Mouse (Mus musculus): ENCODE data around the gene Tbxas1. TPM values are rescaled to one million over a fixed set of nuclear protein-coding genes. Genes with fewer than 3 reads are reported as not detected.
A peak's percentile ranks its signal among the peaks of the same experiment; 100 is the strongest.

The Tbxas1 gene
- polyA plus RNA-seq, 1 experiment from 2014 or later, result 3.4 TPM

GRCm38 (mm10) chr6:38902820-38903439 lies 27.7 kb downstream of the Tbxas1 start:
- H3K9ac ChIP-seq, result no peak overlapping the region
- no peak overlapping the region for H3K4me2 ChIP-seq
- no peaks in the 10 kb centered on the region for H3K9me3 ChIP-seq (ENCODE audit: low read depth, low read length)
- TF ChIP-seq CTCF (IDR thresholded peaks at IDR 0.05; ENCODE audit: low read depth), result no peak
- ATAC-seq (ENCODE audit: insufficient read depth) (no peak), DNase-seq (no peak)
- no peaks in the 10 kb centered on the region for H3K27me3 ChIP-seq (ENCODE audit: insufficient read depth, low read length)
- 90% methylated on average over 10 of the region's 10 CpGs for WGBS
- H3K27ac ChIP-seq (ENCODE audit: low read depth), result no peak overlapping the region
- no peaks in the 10 kb centered on the region for H3K4me1 ChIP-seq (ENCODE audit: insufficient read depth)
- no peaks in the 10 kb centered on the region for H3K36me3 ChIP-seq (ENCODE audit: insufficient read depth)
- no peak overlapping the region for H3K4me3 ChIP-seq (ENCODE audit: low read depth, low read length)

GRCm38 (mm10) chr6:38906005-38906404 lies 30.8 kb downstream of the Tbxas1 start:
- Histone ChIP-seq H3K27ac (ENCODE audit: low read depth) (no peak overlapping the region), H3K36me3 (ENCODE audit: insufficient read depth) (no peaks in the 10 kb centered on the region), H3K4me2 (no peak overlapping the region), H3K9ac (no peak overlapping the region), H3K4me1 (ENCODE audit: insufficient read depth) (no peaks in the 10 kb centered on the region), H3K9me3 (ENCODE audit: low read depth, low read length) (no peaks in the 10 kb centered on the region), H3K27me3 (ENCODE audit: insufficient read depth, low read length) (no peaks in the 10 kb centered on the region), H3K4me3 (ENCODE audit: low read depth, low read length) (no peak overlapping the region)
- WGBS, result 80% methylated on average over 6 of the region's 6 CpGs
- TF ChIP-seq CTCF (IDR thresholded peaks at IDR 0.05; ENCODE audit: low read depth), result no peak
- DNase-seq (no peak), ATAC-seq (ENCODE audit: insufficient read depth) (no peak)

- Histone ChIP-seq H3K4me1 (ENCODE audit: insufficient read depth) (no peaks in the 10 kb centered on the region), H3K4me3 (ENCODE audit: low read depth, low read length) (no peak overlapping the region), H3K4me2 (no peak overlapping the region), H3K27ac (ENCODE audit: low read depth) (no peak overlapping the region), H3K9me3 (ENCODE audit: low read depth, low read length) (no peaks in the 10 kb centered on the region), H3K36me3 (ENCODE audit: insufficient read depth) (no peaks in the 10 kb centered on the region), H3K9ac (no peak overlapping the region), H3K27me3 (ENCODE audit: insufficient read depth, low read length) (no peaks in the 10 kb centered on the region)
- 80% methylated on average over 6 of the region's 6 CpGs for WGBS
- TF ChIP-seq CTCF (IDR thresholded peaks at IDR 0.05; ENCODE audit: low read depth), result no peak
- ATAC-seq (ENCODE audit: insufficient read depth) (no peak), DNase-seq (no peak)
Observed at GRCm38 (mm10) chr6:38908401-38908800, 33.2 kb downstream of the Tbxas1 start.

GRCm38 (mm10) chr6:38910828-38911559 lies 35.8 kb downstream of the Tbxas1 start:
- DNase-seq, result peak; percentile 82
- Histone ChIP-seq H3K4me2 (no peak overlapping the region), H3K9ac (no peak overlapping the region), H3K27me3 (ENCODE audit: insufficient read depth, low read length) (no peaks in the 10 kb centered on the region), H3K4me3 (ENCODE audit: low read depth, low read length) (no peak overlapping the region), H3K27ac (ENCODE audit: low read depth) (peak overlapping the region; percentile 12; the same call in 1 of the 2 replicates), H3K36me3 (ENCODE audit: insufficient read depth) (no peaks in the 10 kb centered on the region), H3K9me3 (ENCODE audit: low read depth, low read length) (no peaks in the 10 kb centered on the region), H3K4me1 (ENCODE audit: insufficient read depth) (no peaks in the 10 kb centered on the region; the same call in 1 of the 2 replicates)
- peak; percentile 94 for TF ChIP-seq CTCF (IDR thresholded peaks at IDR 0.05; ENCODE audit: low read depth)
- 40% methylated on average over 3 of the region's 3 CpGs for WGBS
- ATAC-seq (ENCODE audit: insufficient read depth), result peak; percentile 66

DNA sequence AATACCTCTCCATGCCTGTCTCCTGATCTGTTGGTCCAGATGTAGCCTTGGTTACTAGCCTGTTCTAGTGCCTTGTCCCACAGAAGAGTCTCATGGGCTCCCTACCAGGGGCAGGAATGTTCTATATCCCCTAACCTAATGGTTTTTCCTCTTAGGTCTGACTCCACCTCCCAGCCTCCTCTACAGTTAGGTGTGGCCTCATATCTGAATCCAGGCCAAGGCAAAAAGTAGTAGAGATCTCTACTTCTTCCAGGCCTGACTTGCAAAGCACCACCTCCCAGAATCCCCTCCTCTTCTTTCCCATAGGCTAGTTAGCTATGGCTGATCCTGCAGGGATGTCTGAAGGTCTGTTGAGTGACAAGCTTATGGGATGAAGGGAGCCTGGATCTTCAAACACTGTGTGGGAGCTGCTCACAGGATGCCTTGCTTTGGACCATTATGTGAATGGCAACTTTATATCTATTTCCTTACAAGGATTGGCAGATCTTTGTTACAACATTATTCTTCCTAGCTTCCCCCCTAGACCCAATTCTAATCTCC lies 37.0 kb downstream of the Tbxas1 start:
- ATAC-seq (ENCODE audit: insufficient read depth) (no peak), DNase-seq (no peak)
- Histone ChIP-seq H3K4me3 (ENCODE audit: low read depth, low read length) (no peak overlapping the region), H3K27ac (ENCODE audit: low read depth) (no peak overlapping the region), H3K4me1 (ENCODE audit: insufficient read depth) (no peaks in the 10 kb centered on the region; the same call in 1 of the 2 replicates), H3K4me2 (no peak overlapping the region), H3K27me3 (ENCODE audit: insufficient read depth, low read length) (no peaks in the 10 kb centered on the region), H3K36me3 (ENCODE audit: insufficient read depth) (no peaks in the 10 kb centered on the region), H3K9ac (no peak overlapping the region), H3K9me3 (ENCODE audit: low read depth, low read length) (no peaks in the 10 kb centered on the region)
- TF ChIP-seq CTCF (IDR thresholded peaks at IDR 0.05; ENCODE audit: low read depth), result no peak

GRCm38 (mm10) chr6:38912845-38913244 lies 37.6 kb downstream of the Tbxas1 start:
- no peaks in the 10 kb centered on the region for H3K27me3 ChIP-seq (ENCODE audit: insufficient read depth, low read length)
- H3K9ac ChIP-seq, result no peak overlapping the region
- peak; percentile 22; the same call in 1 of the 2 replicates for ATAC-seq (ENCODE audit: insufficient read depth)
- H3K36me3 ChIP-seq (ENCODE audit: insufficient read depth), result no peaks in the 10 kb centered on the region
- no peak overlapping the region for H3K4me2 ChIP-seq
- no peak overlapping the region for H3K27ac ChIP-seq (ENCODE audit: low read depth)
- no peaks in the 10 kb centered on the region; the same call in 1 of the 2 replicates for H3K4me1 ChIP-seq (ENCODE audit: insufficient read depth)
- TF ChIP-seq CTCF (IDR thresholded peaks at IDR 0.05; ENCODE audit: low read depth), result no peak
- peak; percentile 55 for DNase-seq
- no peak overlapping the region for H3K4me3 ChIP-seq (ENCODE audit: low read depth, low read length)
- no peaks in the 10 kb centered on the region for H3K9me3 ChIP-seq (ENCODE audit: low read depth, low read length)
- 51% methylated on average over 9 of the region's 9 CpGs for WGBS

DNA sequence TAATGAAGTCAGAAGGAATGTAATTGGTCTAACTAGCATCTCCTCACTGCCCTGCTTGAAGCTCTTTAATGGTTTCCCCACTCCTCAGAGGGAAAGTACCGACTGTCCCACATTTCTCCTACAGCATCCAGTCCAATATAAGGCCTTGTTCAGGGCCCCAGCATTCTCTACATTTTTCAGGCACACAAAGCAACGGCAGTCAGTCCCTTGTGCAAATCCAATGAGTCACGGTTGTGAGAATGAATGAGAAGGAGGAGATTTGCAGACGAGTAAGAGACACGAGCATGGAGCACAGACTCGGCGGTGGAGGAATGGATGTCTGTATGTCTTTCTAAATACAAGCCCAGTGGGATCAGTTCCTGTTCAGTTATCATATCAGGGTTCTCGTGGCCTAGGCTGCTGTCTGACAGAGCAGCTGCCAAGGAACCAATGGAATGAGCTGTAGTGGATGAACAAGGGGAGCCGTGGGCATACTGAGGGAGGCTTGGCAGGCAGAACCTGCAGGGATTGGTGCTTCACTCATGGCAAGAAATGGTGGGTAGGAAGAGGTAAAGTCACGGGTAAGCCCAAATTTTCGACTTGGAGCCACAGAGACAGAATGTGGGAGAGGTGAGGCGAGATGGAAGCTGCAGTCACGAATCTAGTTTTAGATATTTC lies 38.3 kb downstream of the Tbxas1 start:
- H3K9ac ChIP-seq, result no peak overlapping the region
- H3K27ac ChIP-seq (ENCODE audit: low read depth), result no peak overlapping the region
- no peak overlapping the region for H3K4me2 ChIP-seq
- no peak for DNase-seq
- H3K27me3 ChIP-seq (ENCODE audit: insufficient read depth, low read length), result no peaks in the 10 kb centered on the region
- WGBS, result 70% methylated on average over 13 of the region's 13 CpGs
- H3K4me1 ChIP-seq (ENCODE audit: insufficient read depth), result peaks cover 1% of the 10 kb centered on the region; the same call in 1 of the 2 replicates
- TF ChIP-seq CTCF (IDR thresholded peaks at IDR 0.05; ENCODE audit: low read depth), result no peak
- no peaks in the 10 kb centered on the region for H3K36me3 ChIP-seq (ENCODE audit: insufficient read depth)
- no peaks in the 10 kb centered on the region for H3K9me3 ChIP-seq (ENCODE audit: low read depth, low read length)
- no peak for ATAC-seq (ENCODE audit: insufficient read depth)
- no peak overlapping the region for H3K4me3 ChIP-seq (ENCODE audit: low read depth, low read length)

Measured in lung, embryonic 14.5 days (tissue).